Mouse (Mus musculus): ENCODE measurements around the gene Ror2.

DNA sequence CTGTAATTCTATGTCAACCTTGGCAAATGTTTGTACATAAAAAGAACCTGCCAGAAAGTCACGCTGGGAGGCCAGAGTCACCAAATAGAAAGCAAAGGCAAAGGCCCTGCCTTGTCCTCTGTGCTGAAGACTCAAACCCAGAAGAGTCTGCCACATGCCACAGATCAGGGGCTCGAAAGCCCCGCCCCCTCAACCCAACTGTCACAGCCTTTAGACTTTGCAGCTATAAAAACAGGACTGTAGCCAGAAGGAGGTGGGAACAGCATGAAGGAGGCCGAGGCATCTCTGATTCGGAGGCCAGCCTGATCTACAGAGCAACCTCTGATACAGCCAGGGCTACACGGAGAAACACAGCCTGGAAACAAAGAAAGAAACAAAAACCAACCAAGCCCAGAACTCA, 37.8 kb downstream of the Ror2 start:
- no peak for TF ChIP-seq CTCF (IDR thresholded peaks at IDR 0.05; ENCODE audit: low read depth)
- no peak for TF ChIP-seq EP300 (optimal IDR thresholded peaks at IDR 0.05)
